Mouse (Mus musculus) ES-E14 (cell line): Measurements from ENCODE around the gene Trim56.

Experiments used
- HCFC1 ChIP-seq: IDR thresholded peaks from 2 replicates; pipeline ENCODE4 v1.6.1; 2012; ENCODE audit warnings: low read length, inconsistent platforms, borderline replicate concordance; ENCODE audit not compliant: insufficient read depth
- MAFK ChIP-seq: IDR thresholded peaks from 2 replicates; pipeline ENCODE4 v1.6.1; 2014; ENCODE audit warnings: mild to moderate bottlenecking, low read depth, low read length, inconsistent platforms; ENCODE audit not compliant: insufficient read depth
- ZNF384 ChIP-seq: IDR thresholded peaks from 2 replicates; pipeline ENCODE4 v1.6.1; 2012; ENCODE audit warnings: low read depth, low read length, inconsistent platforms

DNA sequence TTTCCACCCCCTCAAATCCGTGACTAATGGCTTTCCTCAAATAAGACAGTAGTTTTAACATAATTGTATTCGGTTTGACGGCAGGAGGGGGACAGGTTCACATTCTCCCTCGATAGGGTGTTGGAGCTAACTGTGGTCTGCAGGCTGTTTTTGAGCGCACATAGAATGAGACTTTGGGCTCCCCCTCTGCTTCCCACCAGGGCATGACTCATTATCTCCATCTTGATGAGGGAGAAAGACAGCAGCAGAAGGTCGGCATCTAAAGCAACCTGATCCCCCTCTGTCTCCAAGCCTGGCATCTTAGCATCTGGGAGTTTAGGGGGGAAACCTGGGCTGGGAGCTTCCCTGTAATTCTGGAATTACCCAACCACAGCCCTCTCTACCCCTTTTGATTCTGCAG lies 50.6 kb downstream of the Trim56 start:
- TF ChIP-seq ZNF384 (no peak), MAFK (no peak), HCFC1 (no peak)
